Mouse (Mus musculus) heart, embryonic 12.5 days (tissue): ENCODE measurements around the gene Lst1. TPM values are rescaled to one million over a fixed set of nuclear protein-coding genes. Genes with fewer than 3 reads are reported as not detected.

Experiments
- ATAC-seq: fragments of 200-750 bp; cut with Nextera tagmentation; 2 replicates; pipeline ENCODE4 v1.8.0; 2017; ENCODE audit warnings: moderate TSS enrichment, moderate library complexity; ENCODE audit not compliant: insufficient number of reproducible peaks, low FRiP score
- H3K27ac ChIP-seq: fragments of 300-500 bp; sonication (generic); 2 replicates; pipeline ENCODE4 v1.5.1; 2016; ENCODE audit warnings: mild to moderate bottlenecking, moderate library complexity; ENCODE audit not compliant: poor library complexity, severe bottlenecking
- H3K27me3 ChIP-seq: fragments of 300-500 bp; sonication (generic); replicated peaks from 2 replicates; pipeline ENCODE4 v1.6.1; 2016; ENCODE audit warnings: mild to moderate bottlenecking, moderate library complexity
- H3K36me3 ChIP-seq: fragments of 300-500 bp; sonication (generic); 2 replicates; pipeline ENCODE4 v1.6.1; 2016; ENCODE audit warnings: mild to moderate bottlenecking, moderate library complexity
- H3K4me1 ChIP-seq: fragments of 300-500 bp; sonication (generic); replicated peaks from 2 replicates; pipeline ENCODE4 v1.6.1; 2016; ENCODE audit warnings: mild to moderate bottlenecking
- H3K4me2 ChIP-seq: fragments of 300-500 bp; sonication (generic); 2 replicates; pipeline ENCODE4 v1.6.1; 2016; ENCODE audit warnings: mild to moderate bottlenecking, moderate library complexity
- H3K4me3 ChIP-seq: fragments of 300-500 bp; sonication (generic); 2 replicates; pipeline ENCODE4 v1.5.1; 2016; ENCODE audit warnings: mild to moderate bottlenecking
- H3K9ac ChIP-seq: fragments of 300-500 bp; sonication (generic); 2 replicates; pipeline ENCODE4 v1.6.1; 2016; ENCODE audit warnings: mild to moderate bottlenecking, moderate library complexity
- H3K9me3 ChIP-seq: fragments of 300-500 bp; sonication (generic); replicated peaks from 2 replicates; pipeline ENCODE4 v1.6.1; 2016; ENCODE audit warnings: mild to moderate bottlenecking, moderate library complexity
- WGBS: fragments of 180-500 bp; shearing (Covaris S2); methylation state at CpG from one replicate; pipeline ENCODE4 v1.1.7; 2016; 5-methylcytosine and 5-hydroxymethylcytosine counted together
- polyA plus RNA-seq: library from polyadenylated mRNA; unstranded; fragments of >200 nt; fragmentation: Nextera tagmentation; extraction: Ambion mirVana; gene quantifications from 2 replicates; pipeline ENCODE4 v1.2.1, GENCODE M21; 2016

Lst1 gene
- polyA plus RNA-seq, 1 experiment from 2014 or later: 5.2 TPM

DNA sequence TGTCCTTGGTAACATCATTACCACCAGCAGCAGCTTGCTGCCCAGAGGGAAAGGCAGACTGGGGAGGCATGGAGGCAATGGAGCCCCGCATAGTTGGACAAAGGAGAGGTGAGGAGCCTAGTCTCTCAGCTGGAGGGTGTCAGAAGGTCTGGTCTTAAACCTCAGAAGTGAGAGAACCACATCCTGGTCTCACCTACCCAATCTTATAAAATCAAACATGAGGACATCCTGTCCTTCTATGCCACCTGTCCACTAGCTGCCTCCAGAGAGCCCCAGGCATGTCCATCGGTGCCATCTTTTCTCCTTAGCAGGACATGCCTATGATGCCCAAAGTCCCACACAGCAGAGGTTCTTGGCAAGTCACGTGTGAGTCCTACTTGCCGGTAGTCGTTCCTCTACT, 8.1 kb downstream of the Lst1 start:
- no peaks in the 10 kb centered on the region for H3K9me3 ChIP-seq
- no peak overlapping the region for H3K27ac ChIP-seq
- H3K9ac ChIP-seq: no peak overlapping the region
- no peaks in the 10 kb centered on the region for H3K27me3 ChIP-seq
- no peak for ATAC-seq
- no peak overlapping the region for H3K4me3 ChIP-seq
- no peak overlapping the region for H3K4me2 ChIP-seq
- no peaks in the 10 kb centered on the region for H3K4me1 ChIP-seq
- 74% methylated on average over 5 of the region's 5 CpGs for WGBS
- H3K36me3 ChIP-seq: no peaks in the 10 kb centered on the region

DNA sequence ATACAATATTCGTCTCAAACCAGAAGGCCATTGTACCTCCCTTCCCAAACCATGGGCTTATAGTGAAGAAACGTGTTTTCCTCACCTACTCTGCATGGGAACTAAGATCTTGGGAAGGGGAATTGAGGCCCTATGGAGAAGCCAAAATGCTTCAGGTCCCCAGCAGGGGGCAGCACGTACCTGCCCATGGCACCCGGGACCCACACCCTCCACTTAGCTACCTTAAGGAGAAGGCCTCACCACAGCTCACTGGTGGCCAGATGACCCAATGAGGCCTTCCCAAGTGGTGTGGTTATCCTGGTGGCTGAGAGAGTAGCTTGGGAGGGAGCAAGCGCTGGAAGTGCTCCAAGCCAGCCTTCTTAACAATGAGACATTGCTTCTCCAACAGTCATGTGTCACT, 9.7 kb downstream of the Lst1 start:
- H3K9me3 ChIP-seq: no peaks in the 10 kb centered on the region
- H3K4me3 ChIP-seq: no peak overlapping the region
- no peak overlapping the region for H3K4me2 ChIP-seq
- 12% methylated on average over 5 of the region's 5 CpGs for WGBS
- H3K9ac ChIP-seq: no peak overlapping the region
- H3K27ac ChIP-seq: no peak overlapping the region
- H3K36me3 ChIP-seq: no peaks in the 10 kb centered on the region
- ATAC-seq: peak; percentile 77
- no peaks in the 10 kb centered on the region for H3K27me3 ChIP-seq
- H3K4me1 ChIP-seq: no peaks in the 10 kb centered on the region

DNA sequence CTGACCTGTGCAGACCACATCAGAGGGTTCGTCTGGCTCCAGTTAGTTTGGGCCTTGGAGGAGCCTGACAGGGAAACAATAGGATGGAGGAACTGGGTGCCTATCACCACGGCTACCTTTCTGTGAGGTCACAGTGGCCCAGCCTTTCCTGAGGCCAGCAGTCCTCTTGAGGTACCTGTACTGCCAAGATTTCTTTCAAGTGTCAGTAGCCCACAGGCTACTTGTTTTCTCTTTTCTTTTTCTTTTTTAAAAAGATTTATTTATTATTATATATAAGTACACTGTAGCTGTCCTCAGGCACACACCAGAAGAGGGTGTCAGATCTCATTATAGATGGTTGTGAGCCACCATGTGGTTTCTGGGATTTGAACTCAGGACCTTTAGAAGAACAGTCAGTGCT, 12.3 kb downstream of the Lst1 start, which contains the start of gene Aif1:
TSS of gene Aif1 (minus strand) at position 101 of the 400 bp plus-strand sequence.
- no peak for ATAC-seq
- Histone ChIP-seq H3K9me3 (no peaks in the 10 kb centered on the region), H3K9ac (no peak within 1 kb of the TSS), H3K36me3 (no peaks in the 10 kb centered on the region), H3K4me1 (0 out of 2 replicates have a peak, but pooled peaks cover 4% of the 10 kb centered on the region), H3K4me2 (no peak within 1 kb of the TSS), H3K27ac (no peak within 1 kb of the TSS), H3K4me3 (no peak within 1 kb of the TSS), H3K27me3 (0 out of 2 replicates have a peak, but pooled peaks cover 4% of the 10 kb centered on the region)
- 71% methylated on average over 2 of the region's 2 CpGs for WGBS

DNA sequence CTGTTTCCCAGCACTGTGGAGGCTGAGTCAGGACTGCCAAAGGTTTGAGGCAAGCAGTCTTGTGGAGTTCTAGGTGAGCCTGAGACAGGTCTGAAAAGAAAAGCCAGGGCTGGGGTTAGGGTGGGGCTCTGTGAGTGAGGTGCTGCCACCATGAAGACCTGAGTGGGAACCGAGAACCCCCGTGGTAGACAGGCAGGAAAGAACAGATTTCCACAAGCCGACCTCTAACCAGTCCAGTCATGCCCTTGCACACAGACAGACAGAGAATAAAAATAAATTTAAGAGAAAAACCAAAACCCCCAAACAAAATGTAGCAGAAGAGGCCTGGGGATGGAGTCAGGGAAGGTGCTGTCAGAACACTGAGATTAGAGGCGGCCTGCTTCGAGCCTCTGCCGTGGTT, 12.9 kb downstream of the Lst1 start:
- Histone ChIP-seq H3K9ac (no peak overlapping the region), H3K9me3 (no peaks in the 10 kb centered on the region), H3K27me3 (0 out of 2 replicates have a peak, but pooled peaks cover 4% of the 10 kb centered on the region), H3K4me3 (no peak overlapping the region), H3K27ac (no peak overlapping the region), H3K36me3 (no peaks in the 10 kb centered on the region), H3K4me2 (no peak overlapping the region), H3K4me1 (0 out of 2 replicates have a peak, but pooled peaks cover 6% of the 10 kb centered on the region)
- WGBS: 73% methylated on average over 6 of the region's 6 CpGs
- no peak for ATAC-seq

DNA sequence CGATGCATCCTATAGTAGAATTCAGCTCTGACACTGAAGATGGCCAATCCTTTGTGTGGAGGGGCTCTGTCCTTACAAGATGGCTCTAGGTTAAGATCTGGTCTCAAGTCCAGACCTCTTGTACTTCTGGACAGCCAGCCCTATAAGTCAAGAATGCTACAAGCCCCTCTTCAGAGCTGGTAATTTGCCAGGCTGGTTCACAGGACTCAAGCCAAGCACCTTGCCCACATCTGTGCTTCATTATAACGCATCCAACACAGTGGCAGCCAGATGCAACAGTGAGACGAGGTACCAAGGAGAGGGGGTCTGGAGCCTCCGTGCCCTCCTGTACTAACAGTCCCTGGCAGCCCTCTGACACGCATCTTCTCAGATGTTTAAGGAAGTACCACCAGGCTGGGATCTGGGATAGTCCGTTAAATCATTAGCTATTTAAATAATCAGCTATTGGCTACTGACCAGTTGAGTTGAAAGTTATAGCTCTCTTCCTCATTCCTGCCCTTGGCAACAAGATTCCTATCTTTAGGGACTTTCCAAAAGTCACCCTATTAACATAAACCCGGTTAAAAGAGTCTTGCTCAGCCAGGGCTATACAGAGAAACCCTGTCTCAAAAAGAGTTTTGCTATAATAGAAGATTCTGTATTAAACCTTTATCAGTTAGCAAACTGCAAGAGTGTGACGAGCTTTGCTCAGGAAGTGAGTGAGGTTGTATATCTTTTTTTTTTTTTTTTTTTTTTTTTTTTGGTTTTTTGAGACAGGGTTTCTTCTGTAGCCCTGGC, 13.8 kb downstream of the Lst1 start:
- no peak overlapping the region for H3K27ac ChIP-seq
- no peak overlapping the region for H3K9ac ChIP-seq
- 0 out of 2 replicates have a peak, but pooled peaks cover 4% of the 10 kb centered on the region for H3K27me3 ChIP-seq
- no peak for ATAC-seq
- H3K36me3 ChIP-seq: no peaks in the 10 kb centered on the region
- no peaks in the 10 kb centered on the region for H3K9me3 ChIP-seq
- H3K4me3 ChIP-seq: no peak overlapping the region
- H3K4me2 ChIP-seq: no peak overlapping the region
- 0 out of 2 replicates have a peak, but pooled peaks cover 9% of the 10 kb centered on the region for H3K4me1 ChIP-seq
- WGBS: 68% methylated on average over 8 of the region's 8 CpGs

- Histone ChIP-seq H3K36me3 (no peaks in the 10 kb centered on the region), H3K27ac (no peak overlapping the region), H3K9ac (0 out of 2 replicates have a peak overlapping the region, but pooled peaks have one; percentile 21), H3K9me3 (no peaks in the 10 kb centered on the region), H3K4me1 (0 out of 2 replicates have a peak, but pooled peaks cover 9% of the 10 kb centered on the region), H3K27me3 (0 out of 2 replicates have a peak, but pooled peaks cover 4% of the 10 kb centered on the region), H3K4me3 (no peak overlapping the region), H3K4me2 (no peak overlapping the region)
- no peak for ATAC-seq
- WGBS: 60% methylated on average over 3 of the region's 3 CpGs
Measured at GRCm38 (mm10) chr17:35173329-35173728, 14.9 kb downstream of the Lst1 start.

DNA sequence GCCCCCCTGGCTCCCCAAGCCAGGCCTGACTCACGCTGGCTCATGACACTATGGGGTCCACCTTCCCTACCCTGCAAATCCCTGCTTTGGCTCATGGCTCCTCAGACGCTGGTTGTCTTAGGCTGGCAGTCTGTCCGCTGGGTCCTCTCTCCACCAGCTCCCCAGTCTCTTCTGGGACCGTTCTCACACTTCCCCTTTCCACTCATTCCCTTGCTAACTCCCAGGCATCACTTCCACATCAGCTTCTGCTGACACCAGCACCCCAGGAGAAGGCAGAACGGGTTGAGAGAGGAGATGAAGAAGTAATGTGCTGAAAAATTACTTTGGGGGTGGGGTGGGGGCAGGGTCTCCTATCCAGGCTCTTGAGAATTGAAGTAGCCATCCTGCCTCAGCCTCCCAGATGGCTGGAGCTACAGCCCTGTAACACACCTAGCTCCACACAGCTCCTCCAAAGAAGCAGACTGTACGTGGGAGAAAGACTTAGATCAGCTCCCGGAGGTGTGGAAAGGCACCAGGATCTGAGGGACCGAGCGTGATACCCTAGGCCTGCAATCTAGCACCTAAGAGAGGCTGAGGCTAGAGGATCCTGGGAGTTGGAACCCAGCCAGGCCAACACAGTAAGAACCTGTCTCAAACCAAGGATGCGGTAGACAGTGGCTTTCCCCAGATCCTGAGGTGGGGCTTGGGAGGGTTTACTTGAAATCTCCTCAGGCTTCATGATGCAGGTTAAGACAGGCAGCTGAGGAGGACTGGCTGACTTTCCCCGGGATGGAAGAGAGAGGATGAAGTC, 15.6 kb downstream of the Lst1 start:
- no peaks in the 10 kb centered on the region for H3K9me3 ChIP-seq
- H3K4me1 ChIP-seq: 0 out of 2 replicates have a peak, but pooled peaks cover 9% of the 10 kb centered on the region
- H3K36me3 ChIP-seq: no peaks in the 10 kb centered on the region
- no peak overlapping the region for H3K4me3 ChIP-seq
- H3K9ac ChIP-seq: no peak overlapping the region
- H3K27ac ChIP-seq: no peak overlapping the region
- ATAC-seq: no peak
- 57% methylated on average over 11 of the region's 11 CpGs for WGBS
- H3K4me2 ChIP-seq: no peak overlapping the region
- 0 out of 2 replicates have a peak, but pooled peaks cover 4% of the 10 kb centered on the region for H3K27me3 ChIP-seq

- ATAC-seq: no peak
- 21% methylated on average over 4 of the region's 4 CpGs for WGBS
- H3K27ac ChIP-seq: no peak overlapping the region
- H3K9me3 ChIP-seq: no peaks in the 10 kb centered on the region
- H3K4me3 ChIP-seq: no peak overlapping the region
- H3K4me1 ChIP-seq: peaks cover 19% of the 10 kb centered on the region
- H3K36me3 ChIP-seq: no peaks in the 10 kb centered on the region
- H3K9ac ChIP-seq: no peak overlapping the region
- H3K4me2 ChIP-seq: no peak overlapping the region
- H3K27me3 ChIP-seq: 0 out of 2 replicates have a peak, but pooled peaks cover 4% of the 10 kb centered on the region
Measured at GRCm38 (mm10) chr17:35168541-35169207, 19.6 kb downstream of the Lst1 start.

DNA sequence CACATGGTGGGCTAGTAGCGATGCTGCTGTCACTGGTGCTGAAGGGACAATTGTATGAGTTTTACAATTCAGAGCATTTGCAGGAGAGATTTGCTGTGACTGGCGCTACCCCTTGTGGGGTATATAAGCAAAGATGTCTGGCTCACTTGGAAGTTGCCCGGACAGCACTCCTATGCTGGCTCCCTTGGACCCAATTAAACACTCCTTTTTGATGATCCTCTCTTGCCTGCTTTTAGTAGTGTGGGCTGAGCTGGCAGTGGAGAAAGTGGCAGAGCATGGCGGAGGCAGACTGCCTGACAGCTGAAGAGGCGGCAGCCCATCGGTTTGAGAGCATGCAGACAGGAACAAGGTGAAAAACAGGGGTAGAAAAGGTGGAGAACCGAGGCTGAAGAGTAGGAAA, 20.4 kb downstream of the Lst1 start:
- ATAC-seq: no peak
- 77% methylated on average over 7 of the region's 7 CpGs for WGBS

GRCm38 (mm10) chr17:35166352-35167035, 21.7 kb downstream of the Lst1 start:
- H3K9ac ChIP-seq: no peak overlapping the region
- WGBS: 74% methylated on average over 8 of the region's 8 CpGs
- H3K27ac ChIP-seq: peak overlapping the region; percentile 81; the same call in 1 of the 2 replicates
- H3K36me3 ChIP-seq: peaks cover 11% of the 10 kb centered on the region
- 0 out of 2 replicates have a peak overlapping the region, but pooled peaks have one; percentile 98 for H3K4me3 ChIP-seq
- H3K4me2 ChIP-seq: peak overlapping the region; percentile 87; the same call in 1 of the 2 replicates
- H3K27me3 ChIP-seq: no peaks in the 10 kb centered on the region
- peaks cover 34% of the 10 kb centered on the region for H3K4me1 ChIP-seq
- ATAC-seq: no peak
- no peaks in the 10 kb centered on the region for H3K9me3 ChIP-seq

More for the DNA sequence above, 20.4 kb downstream of the Lst1 start:
- Histone ChIP-seq H3K4me3 (no peak overlapping the region), H3K4me1 (peaks cover 25% of the 10 kb centered on the region), H3K27me3 (0 out of 2 replicates have a peak, but pooled peaks cover 4% of the 10 kb centered on the region), H3K4me2 (no peak overlapping the region), H3K9me3 (no peaks in the 10 kb centered on the region), H3K36me3 (no peaks in the 10 kb centered on the region), H3K27ac (no peak overlapping the region), H3K9ac (no peak overlapping the region)
